Mouse (Mus musculus) embryonic facial prominence, embryonic 15.5 days (tissue): ENCODE measurements at regions not wholly inside any gene's neighbourhood (a gene's known extent, or its start where the extent isn't known, plus 50 kb on each side); places are given as distances from the start of the nearest gene placed in this dataset.

ENCODE experiments used
- ATAC-seq: fragments of 200-750 bp; cut with Nextera tagmentation; 2 replicates; pipeline ENCODE4 v1.8.0; 2017; ENCODE audit warnings: low read depth, moderate TSS enrichment; ENCODE audit not compliant: insufficient number of reproducible peaks, low FRiP score, low TSS enrichment
- H3K27ac ChIP-seq: fragments of 300-500 bp; sonication (generic); replicated peaks from 2 replicates; pipeline ENCODE4 v1.5.1; 2015; ENCODE audit warnings: mild to moderate bottlenecking, inconsistent platforms
- H3K27me3 ChIP-seq: fragments of 300-500 bp; sonication (generic); 2 replicates; pipeline ENCODE4 v1.6.1; 2015; ENCODE audit warnings: inconsistent platforms
- H3K36me3 ChIP-seq: fragments of 300-500 bp; sonication (generic); 2 replicates; pipeline ENCODE4 v1.6.1; 2015; ENCODE audit warnings: mild to moderate bottlenecking, inconsistent platforms
- H3K4me1 ChIP-seq: fragments of 300-500 bp; sonication (generic); 2 replicates; pipeline ENCODE4 v1.6.1; 2015; ENCODE audit warnings: inconsistent platforms
- H3K4me2 ChIP-seq: fragments of 300-500 bp; sonication (generic); replicated peaks from 2 replicates; pipeline ENCODE4 v1.6.1; 2015; ENCODE audit warnings: mild to moderate bottlenecking, inconsistent platforms
- H3K4me3 ChIP-seq: fragments of 300-500 bp; sonication (generic); replicated peaks from 2 replicates; pipeline ENCODE4 v1.5.1; 2015; ENCODE audit warnings: mild to moderate bottlenecking, inconsistent platforms
- H3K9ac ChIP-seq: fragments of 300-500 bp; sonication (generic); 2 replicates; pipeline ENCODE4 v1.6.1; 2015; ENCODE audit warnings: inconsistent platforms
- H3K9me3 ChIP-seq: fragments of 300-500 bp; sonication (generic); replicated peaks from 2 replicates; pipeline ENCODE4 v1.6.1; 2016; ENCODE audit warnings: inconsistent platforms
- WGBS: fragments of 180-500 bp; shearing (Covaris S2); methylation state at CpG from one replicate; pipeline ENCODE4 v1.1.7; 2015; 5-methylcytosine and 5-hydroxymethylcytosine counted together

GRCm38 (mm10) chr14:99617374-99617773 is 318.9 kb downstream of the Klf5 start:
- Histone ChIP-seq H3K4me3 (no peak overlapping the region), H3K36me3 (no peaks in the 10 kb centered on the region), H3K4me1 (no peaks in the 10 kb centered on the region), H3K9me3 (no peaks in the 10 kb centered on the region), H3K4me2 (no peak overlapping the region), H3K27ac (no peak overlapping the region), H3K27me3 (no peaks in the 10 kb centered on the region), H3K9ac (no peak overlapping the region)
- ATAC-seq = no peak
- WGBS = 86% methylated on average over 2 of the region's 2 CpGs

DNA sequence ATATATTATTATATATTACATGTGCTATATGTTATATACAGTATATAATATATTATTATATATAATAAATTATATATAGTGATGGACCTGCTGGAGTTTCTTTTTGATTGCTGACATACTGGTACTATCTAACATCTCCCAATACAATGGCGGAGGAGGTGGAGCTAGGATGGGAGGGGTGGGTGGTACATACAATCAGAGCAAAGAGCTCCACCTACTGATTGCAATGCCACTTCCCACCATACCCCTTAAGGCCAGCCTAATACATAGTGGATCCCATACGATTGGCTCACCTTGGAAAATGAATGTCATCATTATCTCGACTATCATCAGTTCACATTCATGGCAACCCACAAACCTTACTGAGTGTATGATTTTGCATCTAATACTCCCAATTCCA is 323.0 kb downstream of the Klf5 start:
- no peak overlapping the region for H3K4me3 ChIP-seq
- H3K27me3 ChIP-seq = no peaks in the 10 kb centered on the region
- no peaks in the 10 kb centered on the region for H3K36me3 ChIP-seq
- 79% methylated on average over 3 of the region's 3 CpGs for WGBS
- H3K4me2 ChIP-seq = no peak overlapping the region
- H3K9me3 ChIP-seq = no peaks in the 10 kb centered on the region
- H3K27ac ChIP-seq = no peak overlapping the region
- H3K4me1 ChIP-seq = no peaks in the 10 kb centered on the region
- no peak overlapping the region for H3K9ac ChIP-seq
- no peak for ATAC-seq

DNA sequence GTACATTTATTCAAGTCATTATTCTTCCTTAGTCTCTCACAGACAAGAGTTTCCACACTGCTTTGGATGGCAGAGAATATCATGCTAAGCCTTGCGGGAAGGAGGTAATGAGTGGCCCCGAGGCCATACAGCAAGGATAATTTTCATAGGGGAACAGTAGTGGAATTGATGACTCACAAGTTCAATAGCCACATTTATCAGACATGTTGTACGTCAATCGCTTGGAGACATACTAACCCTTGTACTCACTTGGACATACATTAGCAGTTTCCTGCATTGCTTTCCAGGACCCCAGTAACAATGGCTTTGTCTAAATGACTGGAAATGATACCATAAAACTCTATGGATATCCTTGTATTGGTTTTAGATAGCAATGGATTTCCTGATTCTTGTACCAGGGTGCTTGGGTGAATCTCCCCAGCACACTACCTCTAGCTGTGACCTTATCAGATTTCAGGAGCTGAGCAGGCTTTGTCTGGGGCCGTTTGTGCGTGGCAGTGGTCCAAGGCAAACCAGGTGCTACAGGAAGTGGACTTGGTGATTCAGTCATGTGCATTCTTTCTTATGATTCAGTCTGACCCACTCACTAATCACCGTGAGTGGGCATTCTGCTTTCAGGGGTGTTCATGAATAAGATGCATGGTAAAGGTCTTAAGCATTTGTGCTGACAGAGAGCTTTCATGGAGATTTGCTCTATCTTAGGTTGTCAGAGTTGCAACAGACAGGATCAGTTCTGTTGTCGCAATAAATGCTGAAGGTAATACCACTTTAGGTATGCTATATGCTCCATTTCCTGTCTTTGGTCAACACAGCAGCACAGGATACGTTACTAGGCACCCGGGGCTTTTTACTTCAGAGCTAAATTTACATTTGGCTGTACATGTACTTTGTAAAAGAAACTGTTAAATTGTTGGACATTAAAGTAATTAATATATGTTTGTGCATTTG is 326.2 kb downstream of the Klf5 start:
- WGBS = 68% methylated on average over 10 of the region's 10 CpGs
- no peak for ATAC-seq
- H3K9ac ChIP-seq = no peak overlapping the region

GRCm38 (mm10) chr14:99627615-99628014 is 329.1 kb downstream of the Klf5 start:
- ATAC-seq = no peak
- Histone ChIP-seq H3K9me3 (no peaks in the 10 kb centered on the region), H3K4me1 (no peaks in the 10 kb centered on the region), H3K9ac (no peak overlapping the region), H3K4me2 (no peak overlapping the region), H3K4me3 (no peak overlapping the region), H3K27ac (no peak overlapping the region), H3K36me3 (no peaks in the 10 kb centered on the region), H3K27me3 (no peaks in the 10 kb centered on the region)
- WGBS = 71% methylated on average over 1 of the region's 1 CpGs

More for the DNA sequence above, 326.2 kb downstream of the Klf5 start:
- Histone ChIP-seq H3K4me3 (no peak overlapping the region), H3K9me3 (no peaks in the 10 kb centered on the region), H3K36me3 (no peaks in the 10 kb centered on the region), H3K4me2 (no peak overlapping the region), H3K4me1 (no peaks in the 10 kb centered on the region), H3K27me3 (no peaks in the 10 kb centered on the region), H3K27ac (no peak overlapping the region)

- H3K27me3 ChIP-seq = no peaks in the 10 kb centered on the region
- 31% methylated on average over 10 of the region's 10 CpGs for WGBS
- ATAC-seq = no peak
- H3K9ac ChIP-seq = no peak overlapping the region
- no peaks in the 10 kb centered on the region for H3K9me3 ChIP-seq
- peak overlapping the region; percentile 61 for H3K27ac ChIP-seq
- no peaks in the 10 kb centered on the region for H3K4me1 ChIP-seq
- H3K4me3 ChIP-seq = no peak overlapping the region
- H3K4me2 ChIP-seq = no peak overlapping the region
- H3K36me3 ChIP-seq = no peaks in the 10 kb centered on the region
These were observed 332.6 kb downstream of the Klf5 start for GRCm38 (mm10) chr14:99631092-99631491.

GRCm38 (mm10) chr14:99632444-99632843 is 334.0 kb downstream of the Klf5 start:
- WGBS = 24% methylated on average over 4 of the region's 4 CpGs
- no peak for ATAC-seq

DNA sequence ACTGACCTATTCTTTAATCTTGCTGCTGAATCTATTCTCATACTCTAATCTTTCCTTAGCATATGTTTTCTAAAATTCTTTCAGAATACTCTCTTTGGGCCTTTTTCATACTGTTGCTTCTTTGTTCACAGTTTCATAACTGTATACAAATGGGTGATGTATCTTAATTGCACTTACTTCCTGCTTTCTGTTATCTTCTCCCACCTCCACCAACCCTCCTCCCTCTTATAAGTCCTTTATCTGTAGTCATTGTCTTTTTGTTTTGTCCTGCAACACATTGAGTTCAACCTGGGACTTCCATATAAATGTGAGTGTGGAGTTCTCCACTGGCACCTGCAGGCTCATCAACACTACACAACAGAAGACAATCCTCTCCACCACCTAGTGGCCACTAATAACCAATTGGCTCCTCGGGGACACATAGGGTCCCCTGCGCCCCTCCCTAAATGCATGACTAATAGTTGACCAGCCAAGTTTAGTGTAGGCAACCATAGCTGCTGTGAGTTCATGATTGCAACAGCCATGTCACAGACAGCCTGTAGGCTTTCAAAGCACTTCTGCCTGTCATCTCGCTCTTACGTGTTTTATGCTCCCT is 337.2 kb downstream of the Klf5 start:
- Histone ChIP-seq H3K27ac (no peak overlapping the region), H3K27me3 (no peaks in the 10 kb centered on the region), H3K4me3 (no peak overlapping the region), H3K36me3 (no peaks in the 10 kb centered on the region), H3K4me1 (no peaks in the 10 kb centered on the region), H3K9me3 (no peaks in the 10 kb centered on the region), H3K9ac (no peak overlapping the region), H3K4me2 (no peak overlapping the region)
- no peak for ATAC-seq
- WGBS = 88% methylated on average over 4 of the region's 4 CpGs

More at GRCm38 (mm10) chr14:99632444-99632843, 334.0 kb downstream of the Klf5 start:
- H3K27me3 ChIP-seq = no peaks in the 10 kb centered on the region
- no peak overlapping the region for H3K4me2 ChIP-seq
- H3K4me3 ChIP-seq = no peak overlapping the region
- H3K9me3 ChIP-seq = no peaks in the 10 kb centered on the region
- H3K9ac ChIP-seq = no peak overlapping the region
- no peaks in the 10 kb centered on the region for H3K4me1 ChIP-seq
- peak overlapping the region; percentile 60 for H3K27ac ChIP-seq
- no peaks in the 10 kb centered on the region for H3K36me3 ChIP-seq

DNA sequence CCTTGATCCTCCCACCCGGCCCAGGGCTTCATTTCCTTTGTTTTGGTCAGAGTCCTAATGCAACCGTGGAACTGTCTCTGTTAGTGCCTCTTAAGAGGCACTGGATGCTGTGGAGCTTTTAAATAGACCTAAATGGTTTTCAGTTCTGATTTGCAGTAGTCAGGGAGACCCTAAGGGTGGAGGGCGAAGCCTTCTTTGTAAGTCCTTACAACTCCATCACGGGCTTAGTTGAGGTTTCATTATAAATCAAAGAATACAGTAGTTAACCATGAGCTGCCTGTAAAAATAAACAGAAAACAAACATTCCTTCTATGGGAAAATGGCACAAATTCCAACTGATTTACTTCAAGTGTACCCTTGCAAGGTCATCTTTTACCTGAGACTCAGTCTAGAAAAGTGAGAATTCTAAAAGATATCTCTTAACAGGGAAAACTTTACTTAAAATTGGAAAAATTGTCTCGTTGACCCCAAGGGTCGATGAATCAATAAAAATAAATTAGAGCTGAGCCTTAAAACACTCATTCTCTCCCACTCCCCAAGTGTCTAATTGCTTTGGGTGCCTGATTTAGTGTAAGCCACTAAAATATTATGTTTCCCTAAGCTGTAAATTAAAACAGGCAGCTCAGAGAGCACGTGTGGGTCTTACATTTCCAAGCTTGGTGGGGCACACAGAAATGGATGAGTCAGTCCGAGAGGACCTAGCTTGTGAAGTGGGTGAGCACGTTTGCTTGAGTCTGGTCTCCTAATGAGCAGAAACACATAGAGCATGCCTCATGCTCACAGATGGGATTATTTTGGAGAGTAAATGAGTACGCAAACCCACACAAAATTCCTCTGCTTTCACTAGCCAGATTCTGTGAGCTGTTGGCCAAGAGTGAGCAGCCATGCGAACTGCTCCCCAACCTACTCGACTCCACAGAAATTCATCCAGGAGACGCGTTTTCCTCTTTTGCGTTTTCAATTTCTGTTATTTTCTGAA is 343.3 kb downstream of the Klf5 start:
- Histone ChIP-seq H3K27me3 (no peaks in the 10 kb centered on the region), H3K4me3 (no peak overlapping the region), H3K4me1 (no peaks in the 10 kb centered on the region), H3K27ac (no peak overlapping the region), H3K36me3 (no peaks in the 10 kb centered on the region), H3K9ac (no peak overlapping the region), H3K4me2 (no peak overlapping the region), H3K9me3 (no peaks in the 10 kb centered on the region)
- WGBS = 67% methylated on average over 15 of the region's 15 CpGs
- no peak for ATAC-seq

DNA sequence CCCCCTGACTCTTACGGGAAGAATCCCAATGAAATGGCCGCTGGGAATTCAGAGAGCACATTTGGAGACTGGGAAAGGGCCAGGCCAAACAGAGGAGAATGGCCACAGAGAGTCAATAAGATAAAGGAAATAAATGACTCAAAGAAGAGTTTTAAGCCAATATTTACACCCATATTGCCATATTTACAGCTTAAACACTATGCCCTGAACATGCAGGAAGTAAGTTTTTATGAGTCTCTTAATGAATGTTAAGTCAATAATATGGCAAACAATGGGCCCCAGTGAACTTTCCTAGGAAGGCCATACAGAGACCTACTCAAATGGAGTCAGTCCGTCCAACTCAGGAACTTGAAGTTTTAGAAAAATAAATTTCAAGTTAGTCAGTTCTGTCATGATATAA is 347.8 kb downstream of the Klf5 start:
- Histone ChIP-seq H3K27ac (no peak overlapping the region), H3K9ac (no peak overlapping the region), H3K36me3 (no peaks in the 10 kb centered on the region), H3K4me3 (no peak overlapping the region), H3K27me3 (no peaks in the 10 kb centered on the region), H3K4me1 (no peaks in the 10 kb centered on the region), H3K9me3 (no peaks in the 10 kb centered on the region), H3K4me2 (no peak overlapping the region)
- ATAC-seq = no peak
- 84% methylated on average over 3 of the region's 3 CpGs for WGBS

DNA sequence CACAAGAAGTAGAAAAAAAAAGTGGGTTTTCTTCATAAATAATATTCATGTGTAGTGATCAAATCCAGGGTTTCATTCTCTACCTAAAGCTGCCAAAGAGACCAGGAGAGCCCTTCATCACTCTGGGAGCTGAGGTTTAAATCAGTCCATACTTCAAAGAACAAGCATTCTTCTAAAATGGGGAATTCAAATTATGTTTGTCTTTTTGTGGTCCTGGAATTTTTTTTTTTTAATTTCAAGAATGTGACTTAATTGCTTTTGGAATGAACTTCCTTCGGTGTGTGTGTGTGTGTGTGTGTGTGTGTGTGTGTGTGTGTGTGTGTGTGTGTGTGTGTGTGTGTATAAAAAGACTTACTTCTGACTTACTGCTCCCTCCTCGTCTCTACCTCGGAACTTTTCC is 375.9 kb downstream of the Klf5 start:
- H3K4me3 ChIP-seq = no peak overlapping the region
- H3K9ac ChIP-seq = no peak overlapping the region
- 70% methylated on average over 3 of the region's 3 CpGs for WGBS
- no peaks in the 10 kb centered on the region for H3K9me3 ChIP-seq
- H3K36me3 ChIP-seq = no peaks in the 10 kb centered on the region
- H3K27me3 ChIP-seq = no peaks in the 10 kb centered on the region
- H3K4me2 ChIP-seq = no peak overlapping the region
- H3K4me1 ChIP-seq = no peaks in the 10 kb centered on the region
- ATAC-seq = no peak
- no peak overlapping the region for H3K27ac ChIP-seq
